10 mouse cellular contexts compared by ENCODE assay signal in the genomic region with DNA sequence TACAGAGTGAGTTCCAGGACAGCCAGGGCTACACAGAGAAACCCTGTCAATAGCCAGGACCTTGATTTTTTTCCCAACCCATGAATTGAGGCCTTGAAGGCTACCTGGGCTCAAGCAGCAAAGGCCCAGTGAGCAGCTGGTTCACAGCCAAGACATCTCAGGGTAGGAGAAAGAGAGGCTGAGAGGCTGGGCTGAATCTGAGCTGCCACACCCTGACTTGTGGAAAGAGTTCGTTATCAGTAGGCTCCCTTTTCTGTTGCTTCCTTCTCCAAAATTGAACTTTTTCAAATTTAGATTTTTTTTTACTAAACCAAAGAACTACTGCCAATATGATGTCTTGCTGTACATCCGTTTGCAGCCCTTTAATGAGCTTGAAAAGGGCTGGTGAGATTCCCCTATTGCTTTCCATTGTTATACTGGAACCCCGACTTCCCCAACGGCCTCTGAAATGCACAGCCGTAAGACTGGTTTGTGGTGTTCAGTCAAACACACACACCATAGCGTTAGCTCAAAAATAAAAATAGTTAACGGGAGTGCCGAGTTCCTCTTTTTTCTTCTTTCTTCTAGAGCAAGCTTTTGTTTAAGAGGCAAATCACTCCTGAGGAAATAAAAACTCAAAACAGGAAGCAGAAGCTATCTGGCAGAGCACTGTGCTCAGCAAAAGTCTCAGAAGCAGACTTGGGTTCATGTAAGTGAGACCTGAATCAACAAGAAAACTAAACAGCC. TPM values are rescaled to one million over a fixed set of nuclear protein-coding genes. Genes with fewer than 3 reads are reported as not detected.
DNase-seq lines count a peak whose midpoint lies in the region; TF ChIP-seq lines count a peak whose summit lies in the region.
"Had no signal": no experiment of that assay in that cellular context is flagged by ENCODE, and none has a peak within 500 bp of the region (broad histone marks: within the 10 kb centered on the region; RNA-seq: fewer than 3 reads in every experiment).

No protein-coding gene starts in this region.

- TF ChIP-seq CTCF in bone marrow, adult 2 months (IDR thresholded peaks at IDR 0.05; ENCODE audit: control insufficient read depth, insufficient read depth, low read length) = no peak

- H3K4me3 ChIP-seq in bone marrow, adult 2 months (replicated peaks; ENCODE audit: control insufficient read depth, low read depth, low read length) = no peak overlapping the region

- TF ChIP-seq POLR2A in bone marrow, adult 2 months (IDR thresholded peaks at IDR 0.05; ENCODE audit: borderline replicate concordance, control insufficient read depth, low read depth, low read length) = no peak

- peaks cover 5% of the 10 kb centered on the region; the same call in 1 of the 2 replicates for H3K4me1 ChIP-seq in bone marrow, adult 2 months (ENCODE audit: control insufficient read depth, insufficient read depth, low read length)

- 2% methylated on average over 8 of the region's 8 CpGs for WGBS in bone marrow, adult 2 months

- peak overlapping the region; percentile 86 for H3K27ac ChIP-seq in bone marrow, adult 2 months (ENCODE audit: control insufficient read depth, insufficient read depth, low read depth, low read length, poor library complexity)

- intact Hi-C loops in left cerebral cortex, postnatal 36 days (cut with DNase I) = no loop called here

- peak; percentile 33 for DNase-seq in kidney, postnatal 14 days
- no peak for DNase-seq in kidney, postnatal 10 days
- peak; percentile 70 to 71 for DNase-seq in B cell, adult 2 months
- peak; percentile 16 for DNase-seq in lung, postnatal 14 days
- DNase-seq in right cerebral cortex, postnatal 10 days (ENCODE audit: low spot score in 2 of 2) = no peak
- no peak for DNase-seq in left cerebral cortex, postnatal 36 days (ENCODE audit: low spot score in 2 of 2)
- no peak for DNase-seq in adrenal gland, postnatal 4 days (ENCODE audit: low spot score in 2 of 2)
- DNase-seq: cerebellum, adult 18-20 months; forebrain, postnatal 0 days had no signal

RNA-seq across cellular contexts. Expression of a gene that starts 11.7 kb away (rescaled TPM):
- 14.5 and 35.4 TPM in 2 replicates for polyA plus RNA-seq in bone marrow, adult 2 months (2011; ENCODE audit: insufficient read depth, insufficient read length, low replicate concordance, missing spikeins)
- total RNA-seq in left cerebral cortex, postnatal 36 days (2021) = 100 to 1,000 TPM; 101 to 114 TPM
- 100 to 1,000 TPM; 135 to 146 TPM for total RNA-seq in adrenal gland, postnatal 4 days (2021)

RNA-seq across cellular contexts. Expression of a gene that starts 17.6 kb away (rescaled TPM):
- 11.5 and 21.8 TPM in 2 replicates for polyA plus RNA-seq in bone marrow, adult 2 months (2011; ENCODE audit: insufficient read depth, insufficient read length, low replicate concordance, missing spikeins)
- 10 to 100 TPM; 29.1 to 29.5 TPM for total RNA-seq in left cerebral cortex, postnatal 36 days (2021)
- total RNA-seq in adrenal gland, postnatal 4 days (2021) = 10 to 100 TPM; 41.2 to 41.6 TPM

Comparison
In these comparisons a context has a peak if more than half of its experiments do, and no peak if none do; other contexts are left out.
1. DNase-seq: peak in kidney, postnatal 14 days (single experiment), B cell, adult 2 months (2 of 2) and lung, postnatal 14 days (single experiment); none in kidney, postnatal 10 days (single experiment), right cerebral cortex, postnatal 10 days (0 of 2), left cerebral cortex, postnatal 36 days (0 of 2) and adrenal gland, postnatal 4 days (0 of 2).